Mouse (Mus musculus): ENCODE data around the gene Mad2l1bp. TPM values are rescaled to one million over a fixed set of nuclear protein-coding genes. Genes with fewer than 3 reads are reported as not detected.

The Mad2l1bp gene
- polyA plus RNA-seq, 2 experiments from 2014 or later = 59.6 to 59.9 TPM

DNA sequence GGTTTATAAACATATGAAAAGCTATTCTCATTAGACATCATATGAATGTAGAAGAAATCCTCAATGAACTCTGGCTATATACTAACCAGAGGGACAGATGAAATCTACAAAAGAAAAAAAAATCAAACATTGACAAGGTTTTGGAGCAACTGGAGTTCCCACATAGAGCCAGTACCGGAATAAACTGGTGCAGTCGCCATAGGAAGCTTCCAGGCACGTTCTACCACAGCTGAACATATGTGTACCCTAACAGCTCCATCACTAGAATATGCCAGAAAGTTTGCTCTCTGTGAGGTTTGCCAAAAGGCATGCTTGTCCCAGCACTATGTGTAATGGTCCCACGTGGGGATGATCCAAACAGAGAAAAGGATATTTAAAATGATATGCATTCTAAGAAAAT lies 45.1 kb downstream of the Mad2l1bp start:
- ATAC-seq = no peak

DNA sequence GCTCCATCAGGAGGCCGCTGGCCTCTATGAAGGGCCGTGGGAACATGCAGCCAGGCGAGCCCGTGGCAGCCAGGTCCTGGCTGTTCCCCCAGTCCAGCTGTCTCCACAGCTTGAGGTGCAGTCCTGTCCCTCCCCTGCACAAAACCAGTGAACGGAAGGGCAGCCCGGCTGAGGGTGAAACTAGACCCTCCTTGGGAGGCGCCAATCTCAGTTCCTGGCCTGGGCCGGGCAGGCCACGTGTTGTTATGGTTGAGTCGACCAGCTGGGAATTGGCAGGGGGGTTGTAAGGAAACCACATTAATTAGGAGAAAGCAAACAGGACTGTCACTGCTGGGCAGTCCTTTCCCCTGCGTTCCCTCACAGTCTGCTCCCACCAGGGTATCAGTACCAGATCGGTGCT lies 48.9 kb downstream of the Mad2l1bp start:
- no peak for ATAC-seq

DNA sequence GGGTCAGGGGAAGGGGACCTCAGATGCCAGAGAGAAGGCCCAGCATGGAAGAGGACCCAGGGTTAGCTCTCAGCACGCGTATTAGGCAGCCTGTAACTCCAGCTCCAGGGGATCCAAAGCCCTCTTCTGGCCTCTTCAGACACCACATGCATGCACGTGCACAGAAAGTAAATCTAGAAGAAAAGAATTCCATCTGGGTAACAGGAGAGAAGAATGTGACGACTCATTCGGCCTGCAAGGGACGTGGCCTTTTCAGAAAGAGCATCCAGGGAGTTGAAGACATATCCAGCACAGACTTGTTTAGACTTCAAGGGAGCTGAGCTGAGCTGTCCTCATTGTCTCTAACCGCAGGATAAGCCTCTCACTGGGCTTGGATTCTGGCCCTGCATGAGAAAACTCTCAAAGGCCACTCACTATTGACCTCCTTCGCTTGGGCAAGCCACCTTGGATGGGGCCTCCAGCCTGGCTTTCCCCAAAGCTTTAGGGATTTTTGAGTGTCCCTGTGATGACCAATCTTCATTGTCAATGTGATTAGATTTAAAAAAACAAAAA lies 50.7 kb downstream of the Mad2l1bp start:
- no peak for ATAC-seq

DNA sequence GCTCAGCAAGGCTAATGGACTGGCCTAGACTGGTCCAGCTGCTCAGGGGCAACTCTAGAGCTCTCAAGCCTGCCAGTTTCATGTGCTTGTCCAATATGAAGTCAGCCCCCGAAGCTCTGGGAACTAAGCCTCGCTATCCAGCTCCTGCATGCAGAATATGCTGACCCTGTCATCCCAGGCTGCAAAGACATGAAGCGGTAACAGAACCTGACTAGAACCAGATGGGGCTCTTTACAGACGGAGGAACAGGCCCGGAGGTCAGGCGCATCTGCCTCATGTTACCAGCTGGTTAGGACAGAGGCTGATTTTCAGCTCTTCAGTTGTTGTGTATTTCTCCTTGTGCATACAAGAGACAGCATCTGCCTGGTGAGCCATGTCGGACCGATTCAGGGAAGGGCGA lies 51.4 kb downstream of the Mad2l1bp start:
- ATAC-seq = no peak

DNA sequence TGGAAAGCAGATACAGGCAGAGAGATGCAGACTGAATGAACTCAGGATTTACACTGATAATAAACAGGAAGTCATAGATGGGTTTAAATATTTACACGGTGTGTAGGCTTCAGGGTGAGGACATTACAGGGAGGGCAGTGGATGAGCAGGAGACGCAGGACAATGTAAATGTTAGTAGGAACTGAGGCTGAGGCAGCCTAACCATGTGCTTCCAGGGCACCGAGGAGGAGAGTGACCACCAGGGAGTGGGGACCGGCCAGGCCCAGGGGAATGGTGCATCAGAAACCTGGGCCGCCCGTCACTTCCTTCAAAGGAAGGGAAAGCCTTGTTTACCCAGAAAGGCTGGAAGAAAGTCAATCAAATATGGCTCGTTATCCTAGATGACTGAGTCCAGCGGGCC lies 54.8 kb downstream of the Mad2l1bp start:
- no peak for ATAC-seq

Other genes starting within 250 kb of the Mad2l1bp start
- not detected for gene Vegfa, start 121.2 kb downstream of the Mad2l1bp start, polyA plus RNA-seq (2017; shearing (Covaris generic))
- gene Mrps18a, start 42.6 kb downstream of the Mad2l1bp start, polyA plus RNA-seq (2017; shearing (Covaris generic)) = 100 to 1,000 TPM; 101 to 132 TPM
- gene Rsph9, start 9.3 kb downstream of the Mad2l1bp start, polyA plus RNA-seq (2017; shearing (Covaris generic)) = 1 to 10 TPM; 1.5 TPM
- gene Gtpbp2, start 7.5 kb upstream of the Mad2l1bp start, polyA plus RNA-seq (2017; shearing (Covaris generic)) = 10 to 100 TPM; 39.6 to 55.7 TPM
- 1 to 10 TPM; 8.3 to 10.0 TPM for gene Polh, start 49.1 kb upstream of the Mad2l1bp start, polyA plus RNA-seq (2017; shearing (Covaris generic))
- 10 to 100 TPM; 21.3 to 29.8 TPM for gene Xpo5, start 49.2 kb upstream of the Mad2l1bp start, polyA plus RNA-seq (2017; shearing (Covaris generic))
- 100 to 1,000 TPM in 1 of 2 experiments, 10 to 100 TPM in 1; 86.1 to 118 TPM for gene Polr1c, start 94.5 kb upstream of the Mad2l1bp start, polyA plus RNA-seq (2017; shearing (Covaris generic))
- gene Yipf3, start 94.5 kb upstream of the Mad2l1bp start, polyA plus RNA-seq (2017; shearing (Covaris generic)) = 10 to 100 TPM; 56.0 to 56.2 TPM
- gene Lrrc73, start 100.0 kb upstream of the Mad2l1bp start, polyA plus RNA-seq (2017; shearing (Covaris generic)) = under 1 TPM in 1 of 2 experiments, not detected in 1; 0.42 TPM
- 10 to 100 TPM; 22.5 to 24.1 TPM for gene Tjap1, start 129.5 kb upstream of the Mad2l1bp start, polyA plus RNA-seq (2017; shearing (Covaris generic))
- gene Dlk2, start 143.9 kb upstream of the Mad2l1bp start, polyA plus RNA-seq (2017; shearing (Covaris generic)) = not detected
- gene Abcc10, start 174.8 kb upstream of the Mad2l1bp start, polyA plus RNA-seq (2017; shearing (Covaris generic)) = 1 to 10 TPM; 2.4 to 4.3 TPM
- 1 to 10 TPM; 5.4 TPM for gene Zfp318, start 230.2 kb upstream of the Mad2l1bp start, polyA plus RNA-seq (2017; shearing (Covaris generic))